Mouse (Mus musculus) NIH3T3 (cell line): ENCODE measurements around the gene Frat2.

Experiments used
- DNase-seq: peaks from one replicate; pipeline ENCODE4 v3.0.0-alpha.2; 2012; ENCODE audit warnings: low read depth

The Frat2 gene

DNA sequence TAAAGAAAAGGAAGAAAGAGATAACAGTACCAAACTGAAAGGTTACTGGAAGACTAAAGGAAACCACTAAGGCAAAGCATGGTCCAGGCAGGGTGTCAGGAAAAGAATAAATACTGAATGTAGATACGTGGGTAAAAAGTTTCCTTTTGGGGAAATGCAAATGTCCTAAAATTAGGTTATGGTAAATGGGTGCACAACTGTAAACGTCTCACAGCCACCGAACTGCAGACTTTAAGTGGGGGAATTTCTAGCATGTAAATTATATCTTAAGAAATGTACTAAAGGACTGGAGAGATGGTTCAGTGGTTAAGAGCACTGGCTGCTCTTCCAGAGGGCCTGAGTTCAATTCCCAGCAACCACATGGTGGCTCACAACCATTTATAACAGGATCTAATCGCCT is 29.2 kb downstream of the Frat2 start:
- DNase-seq: no peak

DNA sequence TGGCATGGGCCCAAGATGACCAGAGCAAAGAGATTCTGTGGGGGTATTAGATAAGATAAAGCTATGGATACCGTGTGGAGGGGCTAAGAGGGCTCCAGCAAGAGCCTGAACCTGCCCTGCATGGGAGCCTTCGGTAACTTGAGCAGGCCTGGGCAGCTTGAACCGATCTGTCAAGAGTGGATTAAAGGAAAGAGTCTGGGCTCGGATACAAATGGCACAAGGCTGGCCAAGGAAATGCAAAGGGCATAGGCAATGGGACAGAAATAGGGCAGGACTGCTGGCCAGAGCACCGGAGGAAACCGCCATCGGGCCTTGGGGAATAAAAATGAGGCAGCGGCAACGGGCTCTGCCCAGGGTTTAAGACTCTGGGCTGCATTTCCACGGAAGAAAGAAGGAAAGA is 30.6 kb downstream of the Frat2 start:
- DNase-seq: peak; percentile 21

DNA sequence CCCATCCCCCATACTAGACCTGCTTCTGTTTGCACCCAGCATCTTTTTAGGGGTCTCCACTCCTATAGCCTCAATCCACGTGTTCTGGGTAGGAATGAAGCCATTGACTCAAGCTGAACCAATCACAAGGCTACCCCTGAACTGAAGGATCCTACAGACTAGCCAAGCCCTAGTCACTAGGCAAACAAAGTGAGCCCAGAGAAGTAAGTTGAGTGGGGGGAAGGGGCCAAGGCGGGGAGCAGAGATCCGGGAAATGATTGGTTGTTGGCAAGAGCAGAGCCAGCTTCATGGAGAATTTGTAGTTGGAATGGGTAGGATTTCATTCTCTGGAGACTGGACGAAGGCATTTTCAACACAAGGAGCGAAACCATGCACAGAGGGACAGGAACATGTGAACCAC is 31.0 kb downstream of the Frat2 start:
- DNase-seq: peak; percentile 44

DNA sequence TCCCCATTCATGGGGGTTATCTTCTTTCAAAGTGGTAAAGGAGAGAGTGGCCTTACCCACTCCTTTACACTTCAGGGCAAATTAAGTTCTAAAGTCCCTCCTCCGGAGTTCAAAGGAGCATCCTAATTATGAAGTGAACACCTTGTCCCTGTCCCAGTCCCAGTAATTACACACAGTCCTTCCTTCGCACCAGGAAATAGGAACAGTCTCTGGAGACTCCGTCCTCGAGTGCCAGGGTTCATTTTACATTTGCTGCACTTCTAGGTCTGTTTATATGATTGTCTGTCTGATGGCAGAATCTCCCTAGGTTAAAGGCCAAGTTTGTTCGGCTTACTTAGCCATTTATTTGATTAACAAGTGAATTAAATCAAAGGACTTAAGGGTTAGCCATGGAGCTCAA is 31.5 kb downstream of the Frat2 start:
- DNase-seq: no peak

DNA sequence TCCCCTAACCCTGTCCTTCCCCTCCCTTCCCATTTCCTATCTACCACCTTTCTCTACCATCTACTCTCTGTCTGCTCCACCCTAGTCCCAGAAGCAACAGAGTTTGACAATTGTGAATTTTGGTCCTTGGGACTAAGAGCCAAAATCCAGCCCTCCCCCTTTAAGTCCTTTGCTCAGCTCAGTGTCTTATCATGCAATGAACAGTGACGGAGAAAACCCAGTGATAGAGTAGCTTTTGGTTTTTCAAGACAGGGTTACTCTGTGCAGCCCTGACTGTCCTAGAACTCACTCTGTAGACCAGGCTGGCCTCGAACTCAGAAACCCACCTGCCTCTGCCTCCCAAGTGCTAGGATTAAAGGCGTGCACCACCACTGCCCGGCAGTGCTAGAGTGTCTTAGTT is 34.6 kb downstream of the Frat2 start:
- DNase-seq: no peak

DNA sequence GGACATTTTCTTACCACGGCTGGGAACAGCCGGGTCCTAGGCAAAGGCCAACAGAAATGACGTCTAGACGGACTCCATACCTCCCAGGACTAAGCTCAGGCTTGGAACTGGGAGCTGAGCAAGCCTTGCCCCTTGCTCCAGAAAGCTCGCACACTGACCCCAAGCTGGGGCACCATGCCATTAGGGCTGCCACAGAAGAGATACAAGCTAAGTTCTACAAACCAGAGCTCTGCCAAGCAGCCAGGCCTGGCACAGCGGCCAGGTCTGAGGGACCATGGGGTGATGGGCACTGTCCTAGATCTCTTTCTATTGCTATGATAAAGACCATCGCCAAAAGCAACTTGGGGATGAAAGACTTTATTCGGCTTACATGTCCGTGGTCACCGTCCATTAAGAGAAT is 35.4 kb downstream of the Frat2 start:
- no peak for DNase-seq

DNA sequence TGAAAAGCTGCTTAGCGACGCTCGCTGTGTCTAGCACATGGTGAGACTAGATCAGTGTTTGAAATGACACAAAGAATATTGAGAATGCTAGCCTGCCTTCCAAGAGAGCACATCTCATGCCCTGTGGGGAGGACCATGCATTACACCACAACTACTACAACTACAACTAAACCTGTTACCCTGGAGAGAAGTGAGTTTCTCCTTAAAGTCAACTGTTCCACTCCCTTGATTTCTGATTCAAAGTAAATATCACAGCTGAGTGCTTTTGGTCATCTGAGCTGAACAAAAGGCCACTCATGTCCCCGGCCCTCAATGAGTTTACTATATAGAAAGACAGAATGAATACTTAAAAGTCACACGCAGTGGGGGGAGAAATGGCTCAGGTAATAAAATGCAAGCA is 37.9 kb downstream of the Frat2 start:
- DNase-seq: no peak

DNA sequence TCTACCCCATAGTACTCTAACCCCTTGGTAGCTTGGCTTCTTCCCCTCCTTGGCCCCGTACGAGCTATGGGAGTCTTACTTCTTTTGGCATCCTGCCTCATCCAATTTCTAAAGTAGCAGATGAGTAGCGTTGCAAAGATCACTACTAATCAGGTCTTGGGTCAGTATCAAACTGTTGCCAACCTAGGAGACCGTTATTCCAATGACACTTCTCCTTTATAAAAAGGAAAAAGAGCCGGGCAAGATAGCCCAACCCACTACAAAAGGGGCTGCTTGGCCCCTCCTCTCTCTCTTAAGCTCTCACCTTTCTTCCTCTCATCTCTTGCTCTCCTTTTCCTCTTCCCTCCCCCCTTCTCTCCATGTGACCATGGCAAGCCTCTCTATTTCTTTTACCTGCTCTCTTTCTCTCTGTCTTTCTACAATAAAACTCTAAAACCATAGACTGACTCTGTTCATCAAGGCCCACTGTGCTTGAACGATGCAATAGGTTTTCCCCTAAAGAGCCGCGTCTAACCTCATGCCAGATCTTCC is 39.8 kb downstream of the Frat2 start:
- DNase-seq: no peak

DNA sequence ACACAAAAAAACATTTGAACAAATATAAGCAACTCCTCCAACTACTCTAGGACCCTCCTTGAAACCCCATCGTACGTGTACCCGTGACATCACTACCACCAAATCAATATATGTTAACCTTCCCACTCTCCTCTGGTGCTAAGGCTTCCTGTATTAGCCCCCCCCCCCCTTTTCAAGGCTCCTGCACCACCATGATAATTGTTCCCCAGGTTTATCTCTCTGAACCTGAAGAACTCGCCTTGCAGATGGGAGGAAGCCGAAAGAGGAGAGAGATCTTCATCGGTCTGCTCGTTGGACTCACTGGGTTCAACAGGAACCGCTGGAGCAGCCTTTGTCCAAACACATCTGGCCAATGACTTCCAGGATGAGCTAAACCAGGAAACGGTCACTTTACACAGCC is 40.4 kb downstream of the Frat2 start:
- no peak for DNase-seq

DNA sequence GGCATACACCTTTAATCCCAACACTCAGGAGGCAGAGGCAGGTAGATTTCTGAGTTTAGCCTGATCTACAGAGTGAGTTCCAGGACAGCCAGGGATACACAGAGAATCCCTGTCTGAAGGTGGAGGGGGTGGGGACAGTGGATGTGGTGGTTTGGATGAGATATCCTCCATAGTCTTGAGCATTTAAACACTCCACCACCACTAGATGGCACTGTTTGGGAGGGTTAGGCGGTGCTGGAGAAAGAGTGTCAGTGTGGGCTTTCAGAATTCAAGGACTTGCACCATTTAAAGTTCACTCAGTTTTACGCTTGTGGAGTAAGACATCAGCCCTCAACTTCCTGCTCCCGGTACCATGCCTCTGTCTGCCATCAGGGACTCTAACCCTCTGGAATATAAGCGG is 42.1 kb downstream of the Frat2 start:
- peak; percentile 42 for DNase-seq

DNA sequence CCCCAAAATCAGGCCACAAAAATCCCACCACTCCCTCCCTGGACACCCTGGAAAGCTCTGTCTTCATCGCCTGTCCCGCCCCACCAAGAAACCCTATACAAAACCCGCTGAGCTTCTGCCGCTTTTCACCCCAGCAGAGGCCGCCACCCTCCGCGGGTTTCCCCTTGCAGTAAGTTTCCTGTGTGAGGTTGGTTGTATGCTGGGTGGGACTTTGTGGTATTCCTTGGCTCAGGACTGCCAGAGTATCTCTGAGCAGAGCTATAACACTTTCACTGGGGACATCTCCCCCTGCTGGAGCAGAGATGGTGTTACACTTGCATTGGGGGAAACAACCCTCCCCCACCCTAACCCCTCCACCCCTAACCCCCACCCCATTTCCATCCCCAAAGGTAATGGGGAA is 44.6 kb downstream of the Frat2 start:
- peak; percentile 24 for DNase-seq

DNA sequence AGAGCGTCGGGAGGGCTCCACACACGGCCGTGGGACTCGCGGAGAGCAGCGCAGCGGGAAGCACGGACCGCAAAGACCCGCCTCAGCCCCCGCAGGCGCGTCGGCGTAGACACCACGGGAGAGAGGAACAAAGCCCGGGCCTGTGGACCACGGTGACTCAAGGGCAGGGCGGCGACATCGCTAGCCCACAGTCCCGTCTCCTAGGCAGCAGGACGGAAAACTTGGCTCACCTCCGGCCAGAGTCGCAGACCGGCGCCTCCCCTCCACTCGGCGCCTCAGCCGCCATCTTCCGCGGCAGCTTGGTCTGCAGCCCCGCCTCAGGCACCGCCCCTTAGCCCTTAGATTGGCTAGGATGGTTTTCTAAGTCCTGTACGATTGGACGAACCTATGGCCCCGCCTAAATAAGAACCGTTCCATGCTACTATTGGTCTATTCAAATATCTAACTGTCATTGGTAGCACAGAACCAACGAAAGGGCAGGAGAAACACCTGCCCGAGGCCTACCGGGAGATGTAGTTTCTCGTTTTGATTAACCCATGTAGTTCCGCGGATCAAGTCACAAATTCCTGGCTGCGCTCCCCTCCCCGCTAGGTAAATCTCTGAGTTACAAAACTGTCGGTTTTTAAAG is 46.1 kb downstream of the Frat2 start, which contains the start of gene Arhgap19:
Arhgap19 (minus strand) TSS at position 306 of the 628 bp plus-strand sequence.
- DNase-seq: peak; percentile 96

DNA sequence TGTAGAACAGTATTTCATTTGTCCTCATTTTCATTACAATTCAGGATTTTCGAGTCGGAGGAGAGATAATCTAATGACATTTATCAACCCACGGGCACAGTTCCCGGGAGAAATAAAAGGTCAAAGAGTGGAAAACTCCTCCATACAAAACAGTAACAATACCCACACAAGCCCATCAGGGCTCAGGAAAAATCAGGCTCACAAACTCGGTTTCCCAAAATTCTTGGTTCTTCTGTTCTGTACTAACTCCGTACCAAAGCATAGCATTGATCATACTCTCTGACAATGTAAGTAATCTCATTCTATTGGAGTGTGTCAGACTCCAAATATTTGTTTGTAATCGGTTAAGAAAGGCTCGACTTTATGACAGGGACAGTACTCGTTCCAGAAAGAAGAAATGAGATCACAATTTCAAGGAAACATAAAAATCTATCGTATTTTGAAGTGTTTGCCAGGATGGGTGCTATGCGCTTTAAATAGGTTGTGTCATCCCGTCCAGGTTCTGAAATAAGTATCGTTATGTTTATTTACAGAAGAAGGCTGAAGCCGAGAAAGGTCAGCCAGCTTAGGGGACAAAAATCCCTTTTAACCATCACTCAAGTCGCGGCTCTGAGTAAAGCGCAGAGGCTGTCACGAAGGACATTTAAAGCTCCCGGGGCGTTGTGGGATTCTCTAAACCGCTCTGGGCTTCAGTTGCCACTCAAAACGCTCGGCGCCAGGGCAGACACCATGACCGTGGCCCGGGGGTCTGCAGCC is 46.8 kb downstream of the Frat2 start:
- no peak for DNase-seq

DNA sequence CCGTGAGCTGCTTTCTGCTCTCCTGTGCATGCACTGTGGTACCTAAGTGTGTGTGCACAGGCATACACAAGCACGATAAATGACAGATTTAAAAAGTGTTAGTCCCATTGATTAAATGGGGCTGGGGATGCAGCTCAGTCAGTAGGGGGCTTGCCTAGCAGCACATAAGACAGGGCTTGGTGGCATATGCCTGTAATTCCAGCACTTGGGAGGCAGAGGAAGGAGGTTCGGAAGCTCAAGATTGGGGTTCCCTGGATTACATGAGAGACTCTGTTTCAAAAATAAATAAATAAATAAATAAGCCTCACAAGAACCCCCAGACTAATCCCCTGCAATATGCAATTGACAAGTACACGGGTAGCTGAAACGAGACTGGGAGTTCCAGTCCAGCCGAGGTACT is 47.5 kb downstream of the Frat2 start:
- DNase-seq: no peak

DNA sequence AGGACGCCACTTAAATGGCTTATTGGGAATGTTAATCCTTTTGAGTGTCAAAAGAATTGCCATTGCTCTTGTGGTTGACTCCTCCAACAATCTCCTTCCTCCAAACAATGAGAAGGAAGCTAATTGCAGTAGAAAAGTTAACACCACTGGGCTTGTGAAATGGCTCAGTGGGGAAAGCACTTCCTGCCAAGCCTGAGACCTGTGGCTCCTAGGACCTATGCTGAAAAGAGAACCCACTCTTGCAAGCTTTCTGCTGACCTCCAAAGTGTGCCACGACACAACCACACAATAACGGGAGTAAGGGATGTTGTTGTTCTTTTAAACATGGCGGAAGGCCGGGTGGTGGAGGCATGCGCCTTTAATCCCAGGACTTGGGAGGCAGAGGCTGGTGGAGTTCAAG is 50.4 kb downstream of the Frat2 start:
- no peak for DNase-seq

DNA sequence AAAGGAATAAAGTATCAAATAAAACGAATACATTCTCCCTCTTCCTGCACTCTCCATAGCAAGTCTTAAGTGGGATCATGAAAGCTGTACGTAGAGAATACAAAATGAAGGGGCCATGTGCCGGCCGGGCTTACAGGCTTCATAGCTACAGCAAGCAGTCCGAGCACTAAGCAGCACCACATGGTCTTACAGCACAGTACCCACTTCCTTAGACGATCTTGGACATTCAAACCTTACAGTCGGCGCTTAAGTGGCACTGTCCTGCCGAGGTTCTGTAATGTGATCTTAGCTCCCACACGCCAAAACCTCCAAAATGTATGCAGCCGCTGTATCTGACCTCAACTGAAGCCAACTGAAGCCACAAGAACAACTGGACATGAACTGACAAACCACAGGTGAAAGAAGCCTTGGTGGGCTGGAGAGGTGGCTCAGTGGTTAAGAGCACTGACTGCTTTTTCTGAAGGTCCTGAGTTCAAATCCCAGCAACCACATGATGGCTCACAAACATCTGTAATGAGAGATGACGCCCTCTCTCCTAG is 51.1 kb downstream of the Frat2 start:
- DNase-seq: no peak

DNA sequence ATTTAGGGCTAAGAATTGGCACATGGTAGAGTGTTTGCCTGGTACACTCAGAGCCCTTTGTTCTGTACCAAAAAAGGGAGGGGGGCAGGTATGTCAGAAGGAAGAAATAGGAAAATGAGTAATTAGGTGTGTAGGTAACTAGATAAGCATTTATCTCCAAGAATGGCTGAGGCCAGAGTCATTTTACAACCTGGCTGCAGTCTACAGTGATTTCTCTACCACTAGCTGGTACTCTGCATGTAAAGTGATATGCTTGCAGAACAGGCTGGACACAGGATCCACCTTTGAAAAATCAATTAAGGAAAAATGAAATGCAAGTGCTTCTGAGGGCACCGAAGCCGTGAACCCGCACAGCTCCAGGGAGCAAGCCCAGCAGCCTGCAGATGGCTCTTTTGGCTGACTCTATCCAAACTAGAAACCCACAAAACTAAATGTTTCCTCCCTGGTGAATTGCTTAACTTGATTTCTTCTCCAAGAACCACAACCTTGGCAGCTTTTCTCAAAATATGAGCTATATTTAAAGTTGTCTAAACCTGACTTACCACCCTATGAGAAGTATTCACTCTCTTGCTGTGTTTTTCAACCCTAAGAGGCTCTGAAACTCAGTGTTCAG is 51.7 kb downstream of the Frat2 start:
- DNase-seq: peak; percentile 90
